Mouse (Mus musculus) ovary, postnatal 10 days (tissue): ENCODE data around the gene Abhd11.
"Not testable (repeated sequence)": the region's sequence is repeated elsewhere in the genome, so short reads cannot be mapped to it uniquely, and the experiment has no call there.

Source experiments
- DNase-seq: peaks from one replicate; pipeline ENCODE4 v3.0.0; 2022; ENCODE audit warnings: low spot score

The Abhd11 gene

DNA sequence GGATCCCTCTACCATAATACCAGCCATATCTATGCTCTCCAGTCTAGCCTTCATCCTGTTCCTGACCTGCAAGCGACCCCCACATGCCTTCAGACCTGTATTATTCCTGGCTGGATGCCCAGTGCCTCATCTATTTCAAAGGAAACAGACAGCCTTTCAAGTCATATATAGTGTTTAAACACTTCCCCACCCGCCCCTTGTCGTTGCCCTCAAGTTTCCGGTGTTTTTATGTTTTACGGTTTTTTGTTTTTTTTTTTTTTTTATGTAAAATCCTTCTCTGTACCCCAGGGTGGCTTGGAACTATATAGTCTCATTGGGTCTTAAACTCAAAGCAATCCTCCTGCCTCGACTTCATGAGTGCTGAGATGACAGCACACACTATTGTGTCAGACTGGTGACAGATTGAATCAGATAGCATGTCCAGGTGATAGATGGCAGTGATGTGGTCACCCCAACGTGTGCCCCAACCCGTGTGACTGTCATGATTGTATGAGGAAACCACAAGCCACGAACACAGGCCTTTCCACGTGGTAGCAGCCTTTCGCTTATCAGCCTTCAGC, 15.8 kb downstream of the Abhd11 start:
- DNase-seq = no peak

DNA sequence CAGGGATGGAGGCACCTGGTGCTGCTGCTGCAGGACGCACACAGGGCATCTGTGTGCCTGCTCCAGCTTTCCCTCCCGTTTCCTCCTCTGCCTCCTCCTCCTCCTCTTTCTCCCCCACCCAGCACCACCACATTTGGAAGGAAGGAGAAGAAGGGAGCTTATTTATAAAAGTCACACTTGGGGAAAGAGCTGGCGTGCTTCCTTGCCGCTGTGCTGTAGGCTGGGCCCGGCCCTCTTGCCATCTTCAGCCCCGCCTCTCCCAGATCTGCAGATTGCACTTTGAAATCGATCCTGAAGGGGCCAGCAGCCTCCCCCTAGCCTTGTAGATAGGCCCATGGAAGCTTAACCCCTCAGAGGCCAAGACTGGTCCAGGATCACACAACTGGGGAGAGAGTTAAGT, 16.9 kb downstream of the Abhd11 start:
- no peak for DNase-seq

DNA sequence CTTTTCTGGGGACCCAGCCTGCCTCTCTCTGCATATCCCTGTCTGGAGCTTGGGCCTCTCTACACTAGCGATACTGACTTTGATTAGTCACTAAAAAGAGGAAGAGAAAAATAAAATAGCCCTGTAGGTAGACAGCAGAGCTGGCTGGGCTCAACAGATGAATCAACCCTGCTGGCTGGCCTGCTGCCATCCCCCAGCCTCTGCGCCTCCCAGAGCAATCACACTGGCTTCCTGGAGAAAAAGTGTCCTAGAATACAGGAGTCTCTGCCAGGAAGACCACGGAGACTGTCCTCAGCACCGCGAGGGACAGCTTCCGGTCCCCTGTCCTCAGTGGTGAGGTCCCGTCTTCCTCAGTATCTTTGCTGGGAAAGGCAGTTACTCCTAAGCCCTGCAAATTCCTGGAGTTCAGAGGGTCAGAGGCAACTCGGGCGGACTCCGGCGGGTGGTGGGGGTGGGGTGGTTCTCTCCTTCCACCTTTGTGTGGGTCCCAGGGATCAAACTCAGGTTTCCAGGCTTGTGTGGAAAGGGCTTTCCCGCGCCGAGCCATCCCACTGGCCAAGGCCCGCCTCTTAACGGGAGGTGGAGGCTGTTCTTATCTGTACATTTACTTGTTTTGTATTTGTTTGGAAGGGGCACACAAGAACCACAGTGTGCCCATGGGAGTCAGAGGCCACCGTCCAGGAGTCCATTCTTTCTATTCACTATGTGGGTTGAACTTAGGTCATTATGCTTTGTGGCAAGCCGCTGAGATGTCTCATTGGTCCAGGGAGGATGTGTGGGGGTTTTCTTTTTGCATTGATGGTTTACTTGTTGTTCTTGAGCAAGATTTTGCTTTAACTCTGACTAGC, 20.3 kb downstream of the Abhd11 start:
- no peak for DNase-seq

DNA sequence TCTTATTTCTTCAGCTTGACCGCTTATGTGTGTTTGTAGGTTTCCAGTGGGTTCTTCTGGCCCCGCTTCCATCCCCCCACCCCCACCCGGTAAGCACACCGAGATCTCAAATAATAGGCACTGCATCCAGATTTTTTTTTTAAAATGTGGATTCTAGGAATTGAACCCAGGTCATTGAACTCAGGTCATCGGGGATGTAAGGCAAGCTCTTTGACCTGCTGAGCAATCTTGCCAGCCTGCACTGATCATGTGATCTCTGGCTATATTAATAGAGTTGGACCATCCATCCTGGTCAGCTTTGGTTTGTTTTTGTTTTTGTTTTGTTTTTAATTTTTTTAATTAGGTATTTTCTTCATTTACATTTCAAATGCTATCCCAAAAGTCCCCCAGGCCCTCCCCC, 23.6 kb downstream of the Abhd11 start:
- DNase-seq = no peak

DNA sequence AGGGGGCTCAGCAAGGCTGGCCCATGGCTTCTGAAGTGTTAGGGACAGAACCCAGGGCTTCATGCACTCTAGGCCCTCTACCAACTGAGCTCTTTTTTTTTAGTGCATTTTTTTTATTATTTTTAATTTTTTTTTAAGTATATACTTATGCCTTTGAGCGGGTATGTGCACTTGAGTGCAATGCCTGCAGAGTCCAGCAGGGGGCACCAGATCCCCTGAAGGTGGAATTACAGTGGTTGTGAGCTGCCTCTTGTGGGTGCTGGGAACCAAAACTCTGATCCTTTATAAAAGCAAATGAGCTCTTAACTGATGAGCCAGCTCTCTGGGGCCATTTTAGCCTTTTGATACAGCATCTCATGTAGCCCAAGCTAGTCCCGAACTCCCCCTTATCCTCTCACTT, 25.6 kb downstream of the Abhd11 start:
- no peak for DNase-seq

DNA sequence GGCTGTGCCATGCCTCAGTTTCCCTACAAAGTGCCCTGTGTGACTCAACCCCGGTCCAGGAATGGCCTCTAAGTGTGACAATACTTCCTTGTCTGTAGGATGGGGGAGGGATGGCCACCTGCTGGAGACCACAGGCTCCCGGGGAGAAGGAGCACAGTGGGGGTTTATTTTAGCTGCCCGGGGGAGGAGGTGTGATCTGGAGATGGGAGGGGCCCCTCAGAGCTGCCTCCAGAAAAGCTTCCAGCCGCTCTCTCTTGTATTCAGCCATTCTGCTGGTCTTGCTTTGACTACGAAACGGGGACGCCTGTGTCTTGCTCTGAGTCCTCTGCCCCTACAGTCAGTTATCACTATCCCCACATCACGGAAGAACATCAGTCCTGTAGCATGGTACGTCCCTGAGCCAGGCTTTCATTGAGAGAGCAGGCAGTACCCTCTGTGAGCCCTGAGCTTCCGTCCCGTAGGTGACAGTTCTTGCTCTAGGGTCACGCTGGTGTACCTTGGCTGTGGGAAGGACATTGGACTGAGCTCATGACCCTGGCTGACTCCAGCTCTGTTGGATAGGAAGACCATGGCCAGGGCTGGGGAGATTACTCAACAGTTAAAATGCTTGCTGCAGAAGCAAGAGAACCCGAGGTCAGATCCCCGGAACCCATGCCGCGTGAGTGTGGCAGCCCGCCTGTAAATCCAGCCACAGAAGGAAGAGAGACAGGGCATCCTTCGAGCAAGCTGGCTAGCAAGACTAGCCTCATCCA, 26.8 kb downstream of the Abhd11 start:
- DNase-seq = no peak

DNA sequence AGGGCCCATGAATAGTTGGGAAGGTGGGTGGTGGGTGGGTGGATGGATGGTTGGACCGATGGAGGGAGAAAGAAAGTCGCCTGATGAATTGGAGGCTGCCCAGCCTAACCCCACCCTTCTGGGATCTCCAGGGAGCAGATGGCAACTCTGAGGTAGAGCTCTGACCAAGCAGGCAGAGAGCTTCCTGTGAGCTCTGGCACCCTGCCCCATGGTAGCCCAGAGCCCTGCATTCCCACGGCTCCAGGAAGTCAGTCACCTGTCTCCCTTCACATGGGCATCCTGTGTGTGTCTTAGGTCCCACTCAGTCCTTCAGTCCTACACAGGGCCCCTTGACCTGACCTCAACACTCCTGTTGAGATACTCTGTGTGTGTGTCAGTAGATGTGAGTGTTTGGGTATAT, 29.0 kb downstream of the Abhd11 start:
- no peak for DNase-seq

DNA sequence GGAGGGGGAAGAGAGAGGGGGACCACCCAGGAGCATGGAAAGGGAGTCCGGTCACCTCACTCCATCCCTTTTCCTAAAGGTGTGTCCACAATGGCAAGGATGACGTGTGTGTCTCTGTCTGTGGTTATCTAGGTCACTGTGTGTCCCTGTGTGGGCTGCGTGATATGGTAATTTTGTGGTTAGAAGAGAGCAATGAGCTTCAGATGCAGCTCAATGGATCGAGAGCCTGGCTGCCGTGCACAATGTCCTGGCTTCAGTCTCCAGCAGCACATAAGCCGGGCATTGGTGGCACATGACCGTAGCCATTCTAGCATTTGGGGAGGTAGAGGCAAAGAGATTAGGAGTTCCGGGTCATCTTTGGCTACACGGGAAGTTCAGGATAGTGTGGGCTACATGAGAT, 30.6 kb downstream of the Abhd11 start:
- DNase-seq = no peak

DNA sequence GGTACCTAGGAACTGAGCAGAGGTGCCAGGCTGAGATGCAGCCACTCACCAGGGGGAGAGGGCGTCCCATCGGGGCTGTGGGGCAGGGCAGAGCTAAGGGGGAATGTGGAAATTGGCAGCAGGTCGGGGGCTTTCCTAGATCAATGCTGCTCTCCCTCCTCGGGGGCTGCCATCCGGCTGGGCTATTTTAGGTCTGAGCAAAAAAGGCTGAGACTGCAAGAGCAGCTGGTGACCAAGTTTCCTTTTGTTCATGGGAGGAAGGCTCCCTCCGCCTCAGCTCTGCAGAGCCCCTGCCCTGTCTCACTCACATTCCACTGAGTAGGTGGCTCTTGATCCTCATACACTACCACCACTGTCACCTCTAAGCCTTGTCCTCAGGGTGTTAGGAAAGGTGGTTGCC, 31.1 kb downstream of the Abhd11 start:
- no peak for DNase-seq

DNA sequence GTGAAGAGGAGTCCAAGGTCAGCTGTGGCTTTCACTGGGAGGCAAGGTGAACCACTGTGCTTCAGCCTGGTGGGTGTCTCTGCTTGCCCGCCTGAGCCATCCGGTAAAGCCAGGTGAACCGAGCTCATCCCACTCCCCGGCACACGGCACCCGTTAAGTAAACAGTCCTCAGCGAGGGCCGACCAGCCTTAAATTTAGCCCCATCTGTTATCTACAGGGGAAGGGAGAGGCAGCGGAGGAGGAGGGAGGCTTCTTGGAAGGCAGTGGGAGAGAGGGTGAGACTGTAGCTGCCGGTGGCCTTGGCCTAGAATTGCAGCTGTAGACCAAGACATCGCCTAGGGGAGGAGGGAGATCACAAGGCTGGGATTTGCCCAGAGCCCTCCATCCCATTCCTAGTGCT, 31.8 kb downstream of the Abhd11 start:
- DNase-seq = no peak

DNA sequence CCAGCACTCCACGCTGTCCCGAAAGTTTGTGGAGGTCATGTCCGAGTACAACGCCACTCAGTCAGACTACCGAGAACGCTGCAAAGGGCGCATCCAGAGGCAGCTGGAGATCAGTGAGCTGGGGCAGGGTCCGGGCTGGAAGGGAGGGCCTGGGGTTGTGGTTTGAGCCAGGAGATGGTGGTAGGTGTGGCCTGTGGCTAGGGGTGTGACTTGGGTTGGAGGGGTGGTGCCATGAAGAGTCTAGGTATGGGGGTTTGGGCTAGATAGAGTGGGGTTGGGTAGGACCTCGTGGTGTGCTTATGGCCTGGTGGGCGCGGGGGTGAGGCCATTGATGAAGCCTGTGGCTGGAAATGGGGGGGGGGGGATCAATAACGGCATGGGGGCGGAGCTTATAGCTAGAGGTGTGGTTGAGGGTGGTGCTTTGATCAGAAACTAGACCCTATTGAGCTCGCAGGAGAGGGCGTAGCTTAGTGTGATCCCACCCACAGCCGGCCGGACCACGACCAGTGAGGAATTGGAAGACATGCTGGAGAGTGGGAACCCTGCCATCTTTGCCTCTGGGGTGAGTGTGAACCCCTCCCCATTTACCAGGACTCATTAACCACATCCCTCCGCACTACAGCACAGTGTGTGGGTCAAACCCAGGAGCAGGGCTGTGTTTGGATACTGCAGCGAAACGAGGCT, 33.3 kb downstream of the Abhd11 start:
- no peak for DNase-seq

DNA sequence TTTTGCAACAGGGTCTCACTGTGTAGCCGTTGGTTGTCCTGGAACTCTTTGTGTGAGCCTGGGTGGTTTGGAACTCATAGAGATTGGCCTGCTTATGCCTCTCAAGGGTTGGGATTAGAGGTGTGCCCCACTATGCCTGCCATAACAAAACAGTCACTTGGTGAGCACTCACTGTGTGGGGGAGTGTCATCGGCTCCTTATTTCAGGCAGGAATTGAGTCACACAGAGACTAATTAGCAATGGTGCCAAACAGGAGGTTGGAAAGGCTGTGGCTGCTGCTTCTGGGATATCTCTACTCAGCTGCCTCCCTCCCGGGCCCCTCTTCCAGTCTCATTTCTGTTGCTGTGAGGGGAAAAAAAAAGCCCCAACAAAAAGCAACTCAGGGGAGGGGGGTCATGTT, 35.6 kb downstream of the Abhd11 start:
- DNase-seq = no peak

DNA sequence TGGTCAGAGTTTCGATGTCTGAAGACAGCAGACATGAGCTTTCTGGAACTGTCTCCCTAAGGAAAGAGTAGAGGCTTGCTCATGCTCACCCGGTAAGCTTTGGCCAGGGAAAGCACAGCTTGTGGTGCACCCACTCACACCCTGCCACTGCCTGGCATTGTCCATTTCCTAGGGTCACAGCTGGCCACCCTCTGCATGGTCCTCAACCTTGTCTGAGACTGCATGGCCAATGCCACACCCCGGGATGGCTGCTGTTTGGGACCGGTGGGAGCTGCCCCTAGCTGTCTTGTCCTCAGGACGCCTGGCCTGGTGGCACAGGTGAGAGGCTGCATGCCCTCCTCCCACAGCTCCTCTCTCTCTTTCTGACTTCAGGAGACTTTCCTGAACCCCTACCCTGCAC, 39.6 kb downstream of the Abhd11 start:
- DNase-seq = no peak

DNA sequence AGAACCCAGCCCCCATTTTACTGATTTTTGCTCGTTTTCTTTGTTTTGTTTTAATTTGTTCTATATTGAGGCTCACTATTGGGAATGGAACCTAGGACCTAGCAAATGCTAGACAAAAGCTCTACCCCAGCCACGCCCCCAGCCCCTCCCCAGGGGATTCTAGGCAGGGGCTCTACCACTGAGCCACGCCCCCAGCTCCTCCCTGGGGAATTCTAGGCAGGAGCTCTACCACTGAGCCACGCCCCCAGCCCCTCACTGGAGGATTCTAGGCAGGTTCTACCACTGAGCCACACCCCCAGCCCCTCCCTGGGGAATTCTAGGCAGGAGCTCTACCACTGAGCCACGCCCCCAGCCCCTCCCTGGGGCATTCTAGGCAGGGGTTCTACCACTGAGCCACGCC, 40.3 kb downstream of the Abhd11 start:
- DNase-seq = not testable (repeated sequence)

DNA sequence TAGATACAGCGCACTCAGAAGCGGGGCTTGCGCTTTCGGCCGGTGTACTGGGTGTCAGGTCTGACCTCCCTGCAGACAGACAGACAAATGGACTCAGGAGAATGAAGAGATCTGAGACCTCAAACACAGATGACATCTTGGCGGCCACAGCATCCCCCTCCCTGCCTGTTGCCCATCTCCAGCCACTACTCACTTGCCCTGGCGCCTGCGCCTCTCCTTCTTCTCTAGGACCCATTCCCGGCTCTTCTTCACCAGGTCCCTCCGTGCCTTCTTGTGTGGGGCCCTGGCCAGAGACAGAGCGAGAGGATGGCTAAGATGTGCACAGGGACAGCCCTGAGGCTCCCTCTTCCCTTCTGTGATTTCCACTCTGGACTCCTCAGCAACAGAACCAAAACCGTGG, 44.4 kb downstream of the Abhd11 start:
- DNase-seq = no peak
